Mouse (Mus musculus) MEL (cell line): ENCODE data around the gene Dedd. TPM values are rescaled to one million over a fixed set of nuclear protein-coding genes. Genes with fewer than 3 reads are reported as not detected.

Experiments used
- DNase-seq: peaks from one replicate; pipeline ENCODE4 v3.0.0; 2011; ENCODE audit warnings: low read depth, low spot score
- H3K27ac ChIP-seq: 2 replicates; pipeline ENCODE4 v1.5.1; 2012; ENCODE audit warnings: low read depth, mild to moderate bottlenecking, control low read depth, low read length, moderate library complexity; ENCODE audit not compliant: control insufficient read depth
- H3K27me3 ChIP-seq, 2 experiments: fragments of 150-350 bp in 1 of 2; sonication (generic) in 1 of 2; 2 replicates each; pipeline ENCODE4 v1.6.1; 2012; ENCODE audit warnings: low read length in 2 of 2, mild to moderate bottlenecking in 2 of 2, improper control_type of control experiment in 1 of 2, moderate library complexity in 1 of 2; ENCODE audit not compliant: insufficient read depth in 2 of 2, control insufficient read depth in 1 of 2
- H3K36me3 ChIP-seq, 2 experiments: 2 replicates each; pipeline ENCODE4 v1.6.1; 2012 to 2014; ENCODE audit warnings: low read length in 2 of 2, improper control_type of control experiment in 1 of 2, inconsistent platforms in 1 of 2, mild to moderate bottlenecking in 1 of 2; ENCODE audit not compliant: insufficient read depth in 2 of 2, control insufficient read depth in 1 of 2
- H3K4me1 ChIP-seq, 2 experiments: fragments of 150-350 bp in 1 of 2; sonication (generic) in 1 of 2; 2 replicates each; pipeline ENCODE4 v1.6.1; 2012; ENCODE audit warnings: low read length in 2 of 2, improper control_type of control experiment in 1 of 2, mild to moderate bottlenecking in 1 of 2; ENCODE audit not compliant: insufficient read depth in 2 of 2, control insufficient read depth in 1 of 2
- H3K4me3 ChIP-seq, 2 experiments: fragments of 150-350 bp in 1 of 2; sonication (generic) in 1 of 2; 2 replicates each; pipeline ENCODE4 v1.5.1; 2012; ENCODE audit warnings: low read depth in 2 of 2, low read length in 2 of 2, mild to moderate bottlenecking in 2 of 2, moderate library complexity in 2 of 2, control low read depth in 1 of 2, improper control_type of control experiment in 1 of 2; ENCODE audit not compliant: control insufficient read depth in 1 of 2, insufficient read depth in 1 of 2
- H3K79me2 ChIP-seq: 2 replicates; pipeline ENCODE4 v1.6.1; 2012; ENCODE audit warnings: mild to moderate bottlenecking, low read length, moderate library complexity; ENCODE audit not compliant: control insufficient read depth, poor library complexity, insufficient read depth
- H3K9ac ChIP-seq: 2 replicates; pipeline ENCODE4 v1.6.1; 2012; ENCODE audit warnings: low read depth, mild to moderate bottlenecking, control low read depth, low read length, moderate library complexity; ENCODE audit not compliant: control insufficient read depth, poor library complexity, severe bottlenecking
- H3K9me3 ChIP-seq: fragments of 150-350 bp; sonication (generic); replicated peaks from 2 replicates; pipeline ENCODE4 v1.6.1; 2012; ENCODE audit warnings: mild to moderate bottlenecking, low read length, improper control_type of control experiment, moderate library complexity; ENCODE audit not compliant: insufficient read depth
- CHD1 ChIP-seq: IDR thresholded peaks from 2 replicates; pipeline ENCODE4 v1.6.1; 2012; ENCODE audit warnings: low read depth, mild to moderate bottlenecking, inconsistent platforms, low read length, improper control_type of control experiment
- CHD2 ChIP-seq: IDR thresholded peaks from 2 replicates; pipeline ENCODE4 v1.6.1; 2011; ENCODE audit warnings: low read length, improper control_type of control experiment
- CTCF ChIP-seq, 3 experiments: IDR thresholded peaks in 2 of 3; conservative IDR thresholded peaks in 1 of 3; 2 replicates each; pipeline ENCODE4 v1.5.1; 2011 to 2012; ENCODE audit warnings: low read length in 3 of 3, low read depth in 2 of 3, mild to moderate bottlenecking in 2 of 3, improper control_type of control experiment in 1 of 3, inconsistent platforms in 1 of 3, mixed read lengths in 1 of 3, moderate library complexity in 1 of 3; ENCODE audit not compliant: control insufficient read depth in 1 of 3, insufficient read depth in 1 of 3, poor library complexity in 1 of 3, severe bottlenecking in 1 of 3
- GATA1 ChIP-seq: IDR thresholded peaks from 2 replicates; pipeline ENCODE4 v1.6.1; 2011; ENCODE audit warnings: low read depth, low read length, improper control_type of control experiment
- MAX ChIP-seq: IDR thresholded peaks from 2 replicates; pipeline ENCODE4 v1.6.1; 2011; ENCODE audit warnings: low read length, improper control_type of control experiment
- MAZ ChIP-seq: IDR thresholded peaks from 2 replicates; pipeline ENCODE4 v1.6.1; 2012; ENCODE audit warnings: low read depth, mild to moderate bottlenecking, inconsistent platforms, low read length, improper control_type of control experiment
- SIN3A ChIP-seq: IDR thresholded peaks from 2 replicates; pipeline ENCODE4 v1.6.1; 2012; ENCODE audit warnings: low read length, improper control_type of control experiment, inconsistent platforms
- TBP ChIP-seq: IDR thresholded peaks from 2 replicates; pipeline ENCODE4 v1.8.0; 2011; ENCODE audit warnings: low read depth, low read length, improper control_type of control experiment
- USF1 ChIP-seq: IDR thresholded peaks from 2 replicates; pipeline ENCODE4 v1.6.1; 2014; ENCODE audit warnings: low read depth, mild to moderate bottlenecking, inconsistent platforms, low read length, improper control_type of control experiment, moderate library complexity
- ZC3H11A ChIP-seq: IDR thresholded peaks from 2 replicates; pipeline ENCODE4 v1.6.1; 2012; ENCODE audit warnings: low read depth, mild to moderate bottlenecking, inconsistent platforms, low read length, improper control_type of control experiment
- ZMIZ1 ChIP-seq: IDR thresholded peaks from 2 replicates; pipeline ENCODE4 v1.6.1; 2012; ENCODE audit warnings: low read depth, mild to moderate bottlenecking, inconsistent platforms, low read length, improper control_type of control experiment, moderate library complexity
- ZNF384 ChIP-seq: IDR thresholded peaks from 2 replicates; pipeline ENCODE4 v1.6.1; 2012; ENCODE audit warnings: low read depth, mild to moderate bottlenecking, inconsistent platforms, low read length, improper control_type of control experiment
- polyA plus RNA-seq, 2 experiments: library from polyadenylated mRNA; stranded (reverse) in 1 of 2; unstranded in 1 of 2; fragments of >175 nt in 1 of 2; fragments of >200 nt in 1 of 2; gene quantifications; 2 replicates each; pipeline versions ENCODE4 v1.2.1 to v1.2.4; 2012; ENCODE audit warnings: low replicate concordance in 2 of 2, low read depth in 1 of 2; ENCODE audit not compliant: insufficient read length in 2 of 2, insufficient read depth in 1 of 2, missing spikeins in 1 of 2
- total RNA-seq: library from RNA; depleted of rRNA; stranded (reverse); fragments of 300-350 nt; gene quantifications from 2 replicates; pipeline ENCODE4 v1.2.3, GENCODE M21; 2012

Gene Dedd
- total and polyA plus RNA-seq, 3 experiments: 28.7 to 44.9 TPM; not detected in 1

DNA sequence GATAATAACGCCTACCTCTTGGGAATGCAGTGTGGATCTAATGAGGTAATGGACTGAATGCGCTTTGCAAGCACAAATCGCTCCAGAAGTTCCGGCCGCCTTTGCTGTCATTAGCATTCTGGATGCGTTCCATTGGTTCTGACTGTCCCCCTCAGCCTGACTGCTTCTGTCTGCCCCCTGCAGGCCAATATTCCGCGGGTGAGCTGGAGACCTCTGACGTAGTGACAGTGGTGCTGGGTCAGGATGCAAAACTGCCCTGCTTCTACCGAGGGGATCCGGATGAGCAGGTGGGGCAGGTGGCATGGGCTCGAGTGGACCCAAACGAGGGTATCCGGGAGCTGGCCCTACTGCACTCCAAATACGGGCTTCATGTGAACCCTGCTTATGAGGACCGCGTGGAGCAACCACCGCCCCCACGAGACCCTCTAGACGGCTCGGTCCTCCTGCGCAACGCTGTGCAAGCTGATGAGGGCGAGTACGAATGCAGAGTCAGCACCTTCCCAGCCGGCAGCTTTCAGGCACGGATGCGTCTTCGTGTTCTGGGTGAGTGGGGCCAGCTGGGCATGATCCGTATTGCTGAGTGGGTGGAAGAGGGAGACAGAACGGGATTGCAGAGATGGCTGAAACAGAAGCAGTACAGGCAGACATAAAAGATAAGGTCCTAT is 51.1 kb downstream of the Dedd start (continued):
- TF ChIP-seq SIN3A (no peak), ZMIZ1 (no peak), ZC3H11A (no peak; the same call in 1 of the 2 replicates), GATA1 (no peak)

DNA sequence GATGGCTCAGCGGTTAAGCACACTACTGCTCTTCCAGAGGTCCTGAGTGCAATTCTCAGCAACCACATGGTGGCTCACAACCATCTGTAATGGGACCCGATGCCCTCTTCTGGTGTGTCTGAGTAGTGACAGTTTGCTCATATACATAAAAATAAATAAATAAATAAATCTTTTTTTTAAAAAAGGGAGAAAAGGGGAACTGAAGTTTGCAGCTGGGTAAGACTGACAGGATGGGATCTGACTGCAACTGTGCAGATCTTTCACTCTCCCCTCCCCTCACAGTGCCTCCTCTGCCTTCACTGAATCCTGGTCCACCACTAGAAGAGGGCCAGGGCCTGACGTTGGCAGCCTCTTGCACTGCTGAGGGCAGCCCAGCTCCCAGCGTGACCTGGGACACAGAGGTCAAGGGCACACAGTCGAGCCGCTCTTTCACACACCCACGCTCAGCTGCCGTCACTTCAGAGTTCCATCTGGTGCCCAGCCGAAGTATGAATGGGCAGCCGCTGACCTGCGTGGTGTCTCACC is 53.2 kb downstream of the Dedd start:
- Histone ChIP-seq H3K4me3 (no peak overlapping the region), H3K27ac (no peak overlapping the region), H3K4me1 (peaks cover 0 to 22% of the 10 kb centered on the region in 2 experiments; a peak in 2 of 4 replicates), H3K9me3 (no peaks in the 10 kb centered on the region), H3K27me3 (no peaks in the 10 kb centered on the region), H3K36me3 (peaks cover 0 to 3% of the 10 kb centered on the region in 2 experiments; a peak in 1 of 4 replicates), H3K79me2 (no peaks in the 10 kb centered on the region), H3K9ac (no peak overlapping the region)
- peak; percentile 65 for TF ChIP-seq ZNF384
- TF ChIP-seq CTCF (IDR thresholded peaks at IDR 0.05 in 2 of 3, conservative IDR thresholded peaks at IDR 0.05 in 1 of 3; ENCODE audit: control insufficient read depth in 1 of 3, insufficient read depth in 1 of 3, low read depth in 2 of 3, low read length in 3 of 3, poor library complexity in 1 of 3, severe bottlenecking in 1 of 3): peak in 1 of 3 experiments; percentile 11; a peak in 1 of 6 replicates
- TF ChIP-seq CHD2: no peak
- TF ChIP-seq CHD1: no peak
- peak; percentile 55 for DNase-seq

- no peak for DNase-seq
- Histone ChIP-seq H3K4me1 (peaks cover 0 to 20% of the 10 kb centered on the region in 2 experiments; a peak in 3 of 4 replicates), H3K27ac (no peak overlapping the region), H3K79me2 (peaks cover 6% of the 10 kb centered on the region), H3K4me3 (no peak overlapping the region), H3K9me3 (no peaks in the 10 kb centered on the region), H3K9ac (no peak overlapping the region), H3K36me3 (peaks cover 0 to 3% of the 10 kb centered on the region in 2 experiments; a peak in 1 of 4 replicates), H3K27me3 (no peaks in the 10 kb centered on the region)
- TF ChIP-seq SIN3A (no peak), CHD1 (no peak), MAX (no peak), MAZ (no peak), CHD2 (no peak), USF1 (no peak), TBP (no peak)
Measured at GRCm38 (mm10) chr1:171384361-171384760, 55.4 kb downstream of the Dedd start.
